Mouse (Mus musculus) layer of hippocampus, postnatal 25 days (tissue): Measurements from ENCODE around the gene Lgr4. TPM values are rescaled to one million over a fixed set of nuclear protein-coding genes. Genes with fewer than 3 reads are reported as not detected.

ENCODE experiments used
- total RNA-seq, 2 experiments: library from RNA; stranded (reverse); gene quantifications; 2 replicates each; pipeline ENCODE4 v1.2.3; 2021

Lgr4 gene
- total RNA-seq, 2 experiments from 2014 or later = 27.7 to 33.5 TPM

Other genes with a start within 250 kb of the Lgr4 start
- gene Bdnf, start 242.9 kb upstream of the Lgr4 start, total RNA-seq = 10 to 100 TPM; 29.1 to 35.6 TPM
- 100 to 1,000 TPM; 110 to 111 TPM for gene Lin7c, start 26.8 kb upstream of the Lgr4 start, total RNA-seq
- gene Ccdc34, start 100.2 kb downstream of the Lgr4 start, total RNA-seq = 10 to 100 TPM; 17.9 to 21.1 TPM